Mouse (Mus musculus) stomach, postnatal 0 days (tissue): ENCODE measurements at regions not wholly inside any gene's neighbourhood (a gene's known extent, or its start where the extent isn't known, plus 50 kb on each side); places are given as distances from the start of the nearest gene placed in this dataset.

Experiments used
- ATAC-seq: fragments of 200-750 bp; cut with Nextera tagmentation; 2 replicates; pipeline ENCODE4 v1.8.0; 2017; ENCODE audit not compliant: low FRiP score, low TSS enrichment
- DNase-seq: peaks from one replicate; pipeline ENCODE4 v3.0.0-alpha.2; 2016; ENCODE audit warnings: low spot score
- H3K27ac ChIP-seq: fragments of 300-500 bp; sonication (generic); replicated peaks from 2 replicates; pipeline ENCODE4 v1.5.1; 2014; ENCODE audit warnings: mild to moderate bottlenecking, control low read depth
- H3K27me3 ChIP-seq: fragments of 300-500 bp; sonication (generic); 2 replicates; pipeline ENCODE4 v1.6.1; 2014; ENCODE audit warnings: low read length; ENCODE audit not compliant: control insufficient read depth, insufficient read depth
- H3K36me3 ChIP-seq: fragments of 300-500 bp; sonication (generic); 2 replicates; pipeline ENCODE4 v1.6.1; 2014; ENCODE audit warnings: low read length, mixed read lengths; ENCODE audit not compliant: control insufficient read depth, insufficient read depth
- H3K4me1 ChIP-seq: fragments of 300-500 bp; sonication (generic); replicated peaks from 2 replicates; pipeline ENCODE4 v1.6.1; 2014; ENCODE audit warnings: antibody characterized with exemption; ENCODE audit not compliant: control insufficient read depth, insufficient read depth
- H3K4me2 ChIP-seq: fragments of 300-500 bp; sonication (generic); replicated peaks from 2 replicates; pipeline ENCODE4 v1.6.1; 2014; ENCODE audit warnings: low read depth, mild to moderate bottlenecking, control low read depth, moderate library complexity
- H3K4me3 ChIP-seq: fragments of 300-500 bp; sonication (generic); 2 replicates; pipeline ENCODE4 v1.5.1; 2014; ENCODE audit warnings: low read depth, low read length, control low read depth
- H3K9ac ChIP-seq: fragments of 300-500 bp; sonication (generic); 2 replicates; pipeline ENCODE4 v1.6.1; 2014; ENCODE audit warnings: mild to moderate bottlenecking, low read length, control low read depth, mixed read lengths
- H3K9me3 ChIP-seq: fragments of 300-500 bp; sonication (generic); 2 replicates; pipeline ENCODE4 v1.6.1; 2016; ENCODE audit warnings: low read length; ENCODE audit not compliant: control insufficient read depth
- CTCF ChIP-seq: IDR thresholded peaks from 2 replicates; pipeline ENCODE4 v1.5.1; 2016; ENCODE audit warnings: antibody characterized with exemption, low read depth, mild to moderate bottlenecking, moderate library complexity
- EP300 ChIP-seq: optimal IDR thresholded peaks from 2 replicates; pipeline ENCODE3; 2016; ENCODE audit warnings: antibody characterized with exemption
- WGBS: fragments of 180-500 bp; shearing (Covaris S2); extraction: QIAGEN DNeasy Blood & Tissue Kit; methylation state at CpG from one replicate; pipeline ENCODE4 v1.1.7; 2014; 5-methylcytosine and 5-hydroxymethylcytosine counted together

GRCm38 (mm10) chr15:10791516-10792112 is 77.2 kb upstream of the Rai14 start:
- DNase-seq (no peak), ATAC-seq (no peak)
- Histone ChIP-seq H3K4me3 (no peak overlapping the region), H3K27me3 (no peaks in the 10 kb centered on the region), H3K27ac (no peak overlapping the region), H3K9ac (no peak overlapping the region), H3K4me1 (no peaks in the 10 kb centered on the region), H3K36me3 (no peaks in the 10 kb centered on the region), H3K9me3 (no peaks in the 10 kb centered on the region), H3K4me2 (no peak overlapping the region)
- TF ChIP-seq CTCF, result no peak
- TF ChIP-seq EP300, result no peak
- WGBS, result 84% methylated on average over 3 of the region's 3 CpGs

- H3K4me2 ChIP-seq, result no peak overlapping the region
- no peaks in the 10 kb centered on the region for H3K36me3 ChIP-seq
- no peak overlapping the region for H3K9ac ChIP-seq
- no peak overlapping the region for H3K27ac ChIP-seq
- DNase-seq (no peak), ATAC-seq (no peak)
- WGBS, result 70% methylated on average over 7 of the region's 7 CpGs
- H3K27me3 ChIP-seq, result no peaks in the 10 kb centered on the region
- H3K4me3 ChIP-seq, result no peak overlapping the region
- H3K9me3 ChIP-seq, result no peaks in the 10 kb centered on the region
- TF ChIP-seq EP300 (no peak), CTCF (no peak)
- no peaks in the 10 kb centered on the region for H3K4me1 ChIP-seq
Observed at GRCm38 (mm10) chr15:10792156-10792555, 77.7 kb upstream of the Rai14 start.

GRCm38 (mm10) chr15:10795126-10795792 is 80.8 kb upstream of the Rai14 start:
- no peaks in the 10 kb centered on the region for H3K27me3 ChIP-seq
- no peak overlapping the region for H3K9ac ChIP-seq
- no peaks in the 10 kb centered on the region for H3K9me3 ChIP-seq
- H3K4me1 ChIP-seq, result no peaks in the 10 kb centered on the region
- H3K4me2 ChIP-seq, result no peak overlapping the region
- DNase-seq (no peak), ATAC-seq (no peak)
- no peak for TF ChIP-seq CTCF
- TF ChIP-seq EP300, result no peak
- no peak overlapping the region for H3K4me3 ChIP-seq
- H3K36me3 ChIP-seq, result no peaks in the 10 kb centered on the region
- H3K27ac ChIP-seq, result no peak overlapping the region
- 93% methylated on average over 7 of the region's 7 CpGs for WGBS

- Histone ChIP-seq H3K9me3 (no peaks in the 10 kb centered on the region), H3K4me2 (no peak overlapping the region), H3K27ac (no peak overlapping the region), H3K27me3 (no peaks in the 10 kb centered on the region), H3K4me3 (no peak overlapping the region), H3K36me3 (no peaks in the 10 kb centered on the region), H3K9ac (no peak overlapping the region), H3K4me1 (no peaks in the 10 kb centered on the region)
- TF ChIP-seq EP300 (no peak), CTCF (no peak)
- DNase-seq, result no peak
- ATAC-seq, result no peak
Observed at GRCm38 (mm10) chr15:10799656-10800055, 85.2 kb upstream of the Rai14 start.

GRCm38 (mm10) chr15:10814195-10814594 is 99.8 kb upstream of the Rai14 start:
- H3K27me3 ChIP-seq, result no peaks in the 10 kb centered on the region
- no peaks in the 10 kb centered on the region for H3K4me1 ChIP-seq
- WGBS, result 72% methylated on average over 2 of the region's 2 CpGs
- no peak overlapping the region for H3K4me3 ChIP-seq
- no peak overlapping the region for H3K27ac ChIP-seq
- H3K36me3 ChIP-seq, result no peaks in the 10 kb centered on the region
- ATAC-seq (no peak), DNase-seq (no peak)
- no peaks in the 10 kb centered on the region for H3K9me3 ChIP-seq
- H3K9ac ChIP-seq, result no peak overlapping the region
- TF ChIP-seq CTCF (no peak), EP300 (no peak)
- no peak overlapping the region for H3K4me2 ChIP-seq

GRCm38 (mm10) chr15:10814709-10815108 is 100.3 kb upstream of the Rai14 start:
- no peak overlapping the region for H3K4me2 ChIP-seq
- no peaks in the 10 kb centered on the region for H3K36me3 ChIP-seq
- no peak overlapping the region for H3K9ac ChIP-seq
- H3K27me3 ChIP-seq, result no peaks in the 10 kb centered on the region
- H3K4me3 ChIP-seq, result no peak overlapping the region
- H3K4me1 ChIP-seq, result no peaks in the 10 kb centered on the region
- no peaks in the 10 kb centered on the region for H3K9me3 ChIP-seq
- 69% methylated on average over 7 of the region's 7 CpGs for WGBS
- ATAC-seq (no peak), DNase-seq (no peak)
- no peak for TF ChIP-seq CTCF
- no peak for TF ChIP-seq EP300
- H3K27ac ChIP-seq, result no peak overlapping the region
